Mouse (Mus musculus): Measurements from ENCODE around the gene Lrpap1.

DNA sequence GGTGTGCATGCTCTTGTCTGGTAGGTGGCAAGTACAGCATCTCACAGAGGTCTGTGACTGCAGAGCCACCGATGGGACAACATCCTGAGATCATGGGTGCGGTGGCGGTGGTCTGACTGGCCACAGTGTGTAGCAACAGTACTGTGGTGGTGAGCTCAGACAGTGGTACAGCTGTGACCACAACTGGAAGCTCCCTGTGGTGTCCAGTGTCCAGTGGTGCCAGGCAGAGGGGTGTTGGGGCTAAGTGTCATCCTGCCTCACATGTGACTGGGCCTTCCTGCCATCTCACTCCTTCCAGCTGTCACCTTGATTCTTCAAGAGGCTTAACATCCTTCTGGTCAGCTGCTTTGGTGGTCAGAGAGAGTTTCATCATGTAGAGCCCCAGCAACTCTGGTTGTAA lies 50.9 kb downstream of the Lrpap1 start:
- no peak for TF ChIP-seq CTCF (IDR thresholded peaks at IDR 0.05; ENCODE audit: control insufficient read depth, insufficient read depth, insufficient replicate concordance, low read depth, low read length)
- TF ChIP-seq POLR2A (IDR thresholded peaks at IDR 0.05; ENCODE audit: control insufficient read depth, low read depth, low read length) = no peak

All from testis, adult 2 months (tissue).